Mouse (Mus musculus): Measurements from ENCODE around the gene Mgl2.

DNA sequence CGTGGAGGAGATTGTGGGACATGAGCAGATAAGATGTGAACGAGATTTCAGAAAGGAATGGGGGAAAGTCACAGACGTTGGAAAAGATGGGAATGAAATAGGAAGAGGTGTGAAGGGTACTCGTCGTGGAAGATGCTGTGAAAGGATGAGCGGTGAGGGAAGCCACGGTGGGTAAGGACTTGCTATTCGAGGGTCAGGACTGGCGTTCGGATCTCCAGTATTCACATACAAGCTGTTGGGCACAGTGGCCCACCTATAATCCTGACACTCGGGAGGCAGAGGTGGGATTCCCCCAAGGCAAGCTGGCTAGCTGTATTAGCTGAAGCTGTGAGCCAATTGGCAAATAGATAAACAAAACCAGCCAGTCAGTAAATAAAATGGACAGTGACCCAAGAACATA lies 48.6 kb downstream of the Mgl2 start:
- no peak for TF ChIP-seq ZC3H11A (IDR thresholded peaks at IDR 0.05; ENCODE audit: borderline replicate concordance, low read depth, low read length)
- TF ChIP-seq MAFK (IDR thresholded peaks at IDR 0.05; ENCODE audit: insufficient read depth, low read depth, low read length): no peak
- TF ChIP-seq HCFC1 (IDR thresholded peaks at IDR 0.05; ENCODE audit: borderline replicate concordance, insufficient read depth, low read length): no peak
- no peak for TF ChIP-seq CHD2 (IDR thresholded peaks at IDR 0.05; ENCODE audit: low read depth, low read length)
- no peak for TF ChIP-seq ZNF384 (IDR thresholded peaks at IDR 0.05; ENCODE audit: low read depth, low read length)
